Mouse (Mus musculus) MEL (cell line): Measurements from ENCODE around the gene Mdh2. TPM values are rescaled to one million over a fixed set of nuclear protein-coding genes. Genes with fewer than 3 reads are reported as not detected.

Source experiments
- DNase-seq: peaks from one replicate; pipeline ENCODE4 v3.0.0; 2011; ENCODE audit warnings: low read depth, low spot score
- H3K27ac ChIP-seq: 2 replicates; pipeline ENCODE4 v1.5.1; 2012; ENCODE audit warnings: low read depth, mild to moderate bottlenecking, control low read depth, low read length, moderate library complexity; ENCODE audit not compliant: control insufficient read depth
- H3K27me3 ChIP-seq, 2 experiments: fragments of 150-350 bp in 1 of 2; sonication (generic) in 1 of 2; 2 replicates each; pipeline ENCODE4 v1.6.1; 2012; ENCODE audit warnings: low read length in 2 of 2, mild to moderate bottlenecking in 2 of 2, improper control_type of control experiment in 1 of 2, moderate library complexity in 1 of 2; ENCODE audit not compliant: insufficient read depth in 2 of 2, control insufficient read depth in 1 of 2
- H3K36me3 ChIP-seq, 2 experiments: 2 replicates each; pipeline ENCODE4 v1.6.1; 2012 to 2014; ENCODE audit warnings: low read length in 2 of 2, improper control_type of control experiment in 1 of 2, inconsistent platforms in 1 of 2, mild to moderate bottlenecking in 1 of 2; ENCODE audit not compliant: insufficient read depth in 2 of 2, control insufficient read depth in 1 of 2
- H3K4me1 ChIP-seq, 2 experiments: fragments of 150-350 bp in 1 of 2; sonication (generic) in 1 of 2; 2 replicates each; pipeline ENCODE4 v1.6.1; 2012; ENCODE audit warnings: low read length in 2 of 2, improper control_type of control experiment in 1 of 2, mild to moderate bottlenecking in 1 of 2; ENCODE audit not compliant: insufficient read depth in 2 of 2, control insufficient read depth in 1 of 2
- H3K4me3 ChIP-seq, 2 experiments: fragments of 150-350 bp in 1 of 2; sonication (generic) in 1 of 2; 2 replicates each; pipeline ENCODE4 v1.5.1; 2012; ENCODE audit warnings: low read depth in 2 of 2, low read length in 2 of 2, mild to moderate bottlenecking in 2 of 2, moderate library complexity in 2 of 2, control low read depth in 1 of 2, improper control_type of control experiment in 1 of 2; ENCODE audit not compliant: control insufficient read depth in 1 of 2, insufficient read depth in 1 of 2
- H3K79me2 ChIP-seq: 2 replicates; pipeline ENCODE4 v1.6.1; 2012; ENCODE audit warnings: mild to moderate bottlenecking, low read length, moderate library complexity; ENCODE audit not compliant: control insufficient read depth, poor library complexity, insufficient read depth
- H3K9ac ChIP-seq: 2 replicates; pipeline ENCODE4 v1.6.1; 2012; ENCODE audit warnings: low read depth, mild to moderate bottlenecking, control low read depth, low read length, moderate library complexity; ENCODE audit not compliant: control insufficient read depth, poor library complexity, severe bottlenecking
- H3K9me3 ChIP-seq: fragments of 150-350 bp; sonication (generic); replicated peaks from 2 replicates; pipeline ENCODE4 v1.6.1; 2012; ENCODE audit warnings: mild to moderate bottlenecking, low read length, improper control_type of control experiment, moderate library complexity; ENCODE audit not compliant: insufficient read depth
- CHD1 ChIP-seq: IDR thresholded peaks from 2 replicates; pipeline ENCODE4 v1.6.1; 2012; ENCODE audit warnings: low read depth, mild to moderate bottlenecking, inconsistent platforms, low read length, improper control_type of control experiment
- E2F4 ChIP-seq: IDR thresholded peaks from 2 replicates; pipeline ENCODE4 v1.6.1; 2011; ENCODE audit warnings: low read depth, low read length, improper control_type of control experiment, borderline replicate concordance
- ELF1 ChIP-seq: IDR thresholded peaks from 2 replicates; pipeline ENCODE4 v1.6.1; 2014; ENCODE audit warnings: low read depth, mild to moderate bottlenecking, inconsistent platforms, low read length, improper control_type of control experiment, moderate library complexity
- ETS1 ChIP-seq: IDR thresholded peaks from 2 replicates; pipeline ENCODE4 v1.6.1; 2012; ENCODE audit warnings: low read depth, mild to moderate bottlenecking, inconsistent platforms, low read length, improper control_type of control experiment, moderate library complexity
- JUND ChIP-seq: IDR thresholded peaks from 2 replicates; pipeline ENCODE4 v1.6.1; 2011; ENCODE audit warnings: low read depth, mild to moderate bottlenecking, improper control_type of control experiment, low read length
- MAFK ChIP-seq: IDR thresholded peaks from 2 replicates; pipeline ENCODE4 v1.6.1; 2011; ENCODE audit warnings: low read depth, mild to moderate bottlenecking, low read length, improper control_type of control experiment, borderline replicate concordance
- MAX ChIP-seq: IDR thresholded peaks from 2 replicates; pipeline ENCODE4 v1.6.1; 2011; ENCODE audit warnings: low read length, improper control_type of control experiment
- MAZ ChIP-seq: IDR thresholded peaks from 2 replicates; pipeline ENCODE4 v1.6.1; 2012; ENCODE audit warnings: low read depth, mild to moderate bottlenecking, inconsistent platforms, low read length, improper control_type of control experiment
- MEF2A ChIP-seq: IDR thresholded peaks from 2 replicates; pipeline ENCODE4 v1.6.1; 2014; ENCODE audit warnings: low read depth, mild to moderate bottlenecking, inconsistent platforms, low read length, improper control_type of control experiment; ENCODE audit not compliant: poor library complexity, insufficient replicate concordance, severe bottlenecking; ENCODE audit errors: extremely low read depth
- MYC ChIP-seq: IDR thresholded peaks from 2 replicates; pipeline ENCODE4 v1.6.1; 2011; ENCODE audit warnings: low read depth, mild to moderate bottlenecking, low read length, improper control_type of control experiment, moderate library complexity
- NELFE ChIP-seq: IDR thresholded peaks from 2 replicates; pipeline ENCODE4 v1.6.1; 2011; ENCODE audit warnings: low read depth, low read length, improper control_type of control experiment
- NRF1 ChIP-seq: IDR thresholded peaks from 2 replicates; pipeline ENCODE4 v1.6.1; 2014; ENCODE audit warnings: low read depth, mild to moderate bottlenecking, inconsistent platforms, low read length, improper control_type of control experiment, moderate library complexity; ENCODE audit not compliant: poor library complexity, insufficient read depth, severe bottlenecking
- RCOR1 ChIP-seq: IDR thresholded peaks from 2 replicates; pipeline ENCODE4 v1.6.1; 2012; ENCODE audit warnings: low read depth, mild to moderate bottlenecking, inconsistent platforms, low read length, improper control_type of control experiment
- SMC3 ChIP-seq: IDR thresholded peaks from 2 replicates; pipeline ENCODE4 v1.6.1; 2011; ENCODE audit warnings: low read depth, low read length, improper control_type of control experiment
- TBP ChIP-seq: IDR thresholded peaks from 2 replicates; pipeline ENCODE4 v1.8.0; 2011; ENCODE audit warnings: low read depth, low read length, improper control_type of control experiment
- UBTF ChIP-seq: IDR thresholded peaks from 2 replicates; pipeline ENCODE4 v1.6.1; 2012; ENCODE audit warnings: low read depth, mild to moderate bottlenecking, inconsistent platforms, low read length, improper control_type of control experiment, moderate library complexity, borderline replicate concordance; ENCODE audit not compliant: insufficient read depth
- USF1 ChIP-seq: IDR thresholded peaks from 2 replicates; pipeline ENCODE4 v1.6.1; 2014; ENCODE audit warnings: low read depth, mild to moderate bottlenecking, inconsistent platforms, low read length, improper control_type of control experiment, moderate library complexity
- ZKSCAN1 ChIP-seq: IDR thresholded peaks from 2 replicates; pipeline ENCODE4 v1.6.1; 2012; ENCODE audit warnings: low read depth, mild to moderate bottlenecking, inconsistent platforms, low read length, improper control_type of control experiment, moderate library complexity
- polyA plus RNA-seq, 2 experiments: library from polyadenylated mRNA; stranded (reverse) in 1 of 2; unstranded in 1 of 2; fragments of >175 nt in 1 of 2; fragments of >200 nt in 1 of 2; gene quantifications; 2 replicates each; pipeline versions ENCODE4 v1.2.1 to v1.2.4; 2012; ENCODE audit warnings: low replicate concordance in 2 of 2, low read depth in 1 of 2; ENCODE audit not compliant: insufficient read length in 2 of 2, insufficient read depth in 1 of 2, missing spikeins in 1 of 2
- total RNA-seq: library from RNA; depleted of rRNA; stranded (reverse); fragments of 300-350 nt; gene quantifications from 2 replicates; pipeline ENCODE4 v1.2.3, GENCODE M21; 2012

Gene Mdh2
- total and polyA plus RNA-seq, 3 experiments = 207 to 1,097 (median 465) TPM

- 0 out of 4 replicates have a peak, but pooled peaks cover 0 to 3% of the 10 kb centered on the region in 2 experiments for H3K4me1 ChIP-seq
- peaks cover 0 to 2% of the 10 kb centered on the region in 2 experiments; a peak in 1 of 4 replicates for H3K36me3 ChIP-seq
- H3K9ac ChIP-seq = no peak overlapping the region
- H3K79me2 ChIP-seq = no peaks in the 10 kb centered on the region
- H3K27me3 ChIP-seq = no peaks in the 10 kb centered on the region
- no peak overlapping the region for H3K27ac ChIP-seq
- no peak overlapping the region for H3K4me3 ChIP-seq
- TF ChIP-seq MAFK (no peak), SMC3 (no peak), ELF1 (no peak), ZKSCAN1 (no peak), JUND (no peak), NRF1 (no peak)
- H3K9me3 ChIP-seq = no peaks in the 10 kb centered on the region
- DNase-seq = no peak
Measured at GRCm38 (mm10) chr5:135735741-135736140, 42.5 kb upstream of the Mdh2 start.

GRCm38 (mm10) chr5:135736544-135736943 lies 41.7 kb upstream of the Mdh2 start:
- TF ChIP-seq NRF1 = no peak
- no peak for TF ChIP-seq USF1
- TF ChIP-seq ETS1 = no peak
- TF ChIP-seq MEF2A = no peak
- no peak for TF ChIP-seq MAZ
- no peak for TF ChIP-seq E2F4
- TF ChIP-seq UBTF = no peak
- no peak for TF ChIP-seq TBP
- no peak for TF ChIP-seq MAX
- TF ChIP-seq RCOR1 = no peak
- TF ChIP-seq ELF1 = no peak
- no peak for TF ChIP-seq NELFE
- TF ChIP-seq MYC = no peak
- TF ChIP-seq CHD1 = no peak
- Histone ChIP-seq H3K9ac (no peak overlapping the region), H3K4me1 (0 out of 4 replicates have a peak, but pooled peaks cover 0 to 3% of the 10 kb centered on the region in 2 experiments), H3K79me2 (no peaks in the 10 kb centered on the region), H3K36me3 (peaks cover 0 to 2% of the 10 kb centered on the region in 2 experiments; a peak in 1 of 4 replicates), H3K4me3 (no peak overlapping the region), H3K27ac (no peak overlapping the region), H3K9me3 (no peaks in the 10 kb centered on the region), H3K27me3 (no peaks in the 10 kb centered on the region)
- no peak for DNase-seq
